Mouse (Mus musculus) brain, adult 2 months (tissue): ENCODE measurements around the gene Rnf222.

Source experiments
- DNase-seq: peaks from one replicate; pipeline ENCODE4 v3.0.0; 2011; ENCODE audit warnings: low read depth, low spot score

Rnf222 gene

DNA sequence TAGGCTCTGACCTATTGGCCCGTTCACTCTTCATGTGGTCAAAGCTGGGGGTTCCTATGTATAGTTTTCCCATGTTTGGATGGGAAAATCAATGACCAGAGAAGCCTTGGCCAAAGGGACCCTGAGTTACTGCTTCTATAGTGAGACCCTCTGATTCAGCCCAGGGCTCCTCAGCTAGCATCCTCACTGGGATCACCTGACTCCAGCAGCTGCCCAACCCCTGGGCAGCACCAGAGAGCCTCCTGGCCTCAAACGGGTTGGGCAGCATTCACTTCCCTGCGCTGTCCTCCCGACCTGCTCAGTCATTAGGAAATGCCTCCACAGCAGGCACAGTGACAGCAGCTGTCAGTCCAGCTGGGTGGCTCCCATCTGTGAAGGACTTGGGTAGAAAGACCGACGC is at the start of gene Rnf222:
Gene Rnf222, plus strand, starts transcription at position 301 of the 400 bp plus-strand sequence.
- DNase-seq = no peak

GRCm38 (mm10) chr11:68839606-68840005 is 48.7 kb upstream of the Rnf222 start:
- no peak for DNase-seq

- DNase-seq = no peak
Observed at GRCm38 (mm10) chr11:68850862-68851261, 37.5 kb upstream of the Rnf222 start.

GRCm38 (mm10) chr11:68851644-68852485 is 36.5 kb upstream of the Rnf222 start:
- DNase-seq = no peak

DNA sequence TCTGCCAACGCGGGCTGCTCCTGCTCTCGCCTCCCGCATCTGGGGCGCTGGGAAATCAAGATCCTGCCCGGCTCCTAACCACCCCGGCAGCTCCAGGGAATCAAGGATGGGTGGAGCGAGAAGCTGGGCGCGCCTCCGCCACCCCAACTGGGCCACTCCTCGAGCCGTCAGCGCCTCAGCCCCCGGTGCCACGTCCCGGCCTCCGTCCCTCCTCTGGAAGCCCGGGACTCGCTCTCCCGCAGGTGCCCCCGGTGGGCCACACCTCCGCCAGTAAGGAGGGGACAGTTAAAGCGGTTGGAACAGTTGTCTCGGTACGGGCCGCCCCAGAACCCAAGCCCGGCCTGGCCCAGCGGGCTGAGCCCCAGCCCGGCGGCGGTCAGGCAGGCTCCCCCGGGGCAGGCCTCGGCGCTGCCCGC is 35.9 kb upstream of the Rnf222 start:
- DNase-seq = peak; percentile 75

- DNase-seq = peak; percentile 99
Observed at GRCm38 (mm10) chr11:68852932-68853409, 35.4 kb upstream of the Rnf222 start.

- peak; percentile 18 for DNase-seq
Observed at GRCm38 (mm10) chr11:68853611-68854401, 34.5 kb upstream of the Rnf222 start.

DNA sequence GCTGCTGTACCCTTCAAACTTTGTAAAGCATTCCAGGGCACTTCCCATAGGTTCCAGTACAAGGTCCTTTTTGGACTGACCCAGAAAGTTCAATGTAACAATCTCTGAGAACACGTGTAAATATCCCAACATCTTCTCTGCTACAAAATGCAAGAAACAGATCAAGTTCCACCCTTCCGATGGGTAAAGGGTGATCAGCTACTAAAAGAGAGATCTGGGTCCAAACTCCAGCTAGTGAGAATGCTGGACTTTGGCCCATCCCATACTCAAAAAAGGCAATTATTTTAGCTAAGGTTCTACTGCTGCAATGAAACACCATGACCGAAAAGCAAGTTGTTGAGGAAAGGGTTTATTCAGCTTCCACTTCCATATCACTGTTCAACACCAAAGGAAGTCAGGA is 33.7 kb upstream of the Rnf222 start:
- DNase-seq = no peak

DNA sequence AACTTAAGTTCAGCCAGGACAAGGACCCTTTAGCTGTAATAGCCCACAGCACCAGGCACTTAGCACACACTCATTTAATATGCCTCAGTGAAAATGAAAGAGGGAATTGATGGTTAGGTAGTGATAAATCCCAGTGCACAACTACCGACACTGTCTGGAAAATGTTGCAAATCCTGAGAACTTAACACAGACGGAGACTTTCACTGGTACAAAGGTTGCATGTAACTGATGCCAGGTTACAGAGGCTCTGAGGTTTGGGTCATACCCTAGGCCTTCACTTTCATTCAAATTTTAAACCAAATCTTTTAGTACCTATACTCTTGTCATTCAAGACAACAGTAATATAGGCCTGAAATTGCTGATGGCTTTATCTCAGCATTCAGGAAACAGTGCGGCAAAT is 31.0 kb upstream of the Rnf222 start:
- DNase-seq = no peak

DNA sequence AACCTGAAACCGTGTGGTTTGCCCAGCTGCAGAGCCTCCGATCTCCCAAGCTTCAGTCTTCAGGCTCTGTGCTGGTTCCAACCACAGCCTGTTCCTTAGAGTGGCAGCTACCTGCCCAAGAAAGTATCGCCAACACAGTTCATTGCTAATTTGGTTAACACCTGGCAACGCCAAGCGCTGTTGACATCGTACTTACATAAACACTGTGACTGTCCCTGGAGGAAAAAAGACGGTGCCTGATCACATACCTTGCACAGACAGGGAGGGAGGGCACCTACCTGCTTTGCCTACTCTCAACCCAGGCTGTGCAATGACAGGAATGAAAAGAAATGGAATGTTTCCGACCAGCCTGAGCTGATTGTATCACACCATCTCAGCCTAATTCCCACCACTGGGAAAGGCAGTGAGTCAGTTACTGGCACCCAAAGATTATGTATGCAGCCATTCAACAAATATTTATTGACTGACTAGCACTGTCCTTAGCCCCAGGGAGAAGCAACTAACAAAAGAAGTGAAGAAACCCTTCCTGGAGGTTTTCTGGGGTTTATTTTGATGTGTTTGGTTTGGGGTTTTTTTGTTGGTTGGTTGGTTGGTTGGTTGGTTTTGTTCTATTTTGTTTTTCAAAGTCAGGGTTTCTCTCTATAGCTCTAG is 28.3 kb upstream of the Rnf222 start:
- no peak for DNase-seq

DNA sequence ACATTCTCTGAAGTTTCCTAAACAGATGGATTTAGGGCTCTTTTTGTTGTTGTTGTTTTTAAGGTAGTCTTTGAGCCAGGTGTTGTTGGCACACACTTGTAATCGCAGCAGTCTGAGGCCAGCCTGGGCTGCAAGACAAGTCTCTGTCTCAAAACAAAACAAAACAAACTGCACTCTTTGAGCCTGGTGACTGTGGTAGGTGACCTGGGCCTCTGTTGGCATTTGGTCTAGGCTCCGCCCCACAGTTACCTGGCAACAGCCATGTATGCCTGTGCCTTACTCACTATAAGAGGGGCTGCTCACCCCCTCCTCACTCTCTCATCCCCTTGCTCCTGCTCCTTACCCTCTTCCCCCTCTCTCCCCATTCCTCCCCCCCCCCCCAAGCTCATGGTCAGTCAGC is 26.1 kb upstream of the Rnf222 start:
- DNase-seq = no peak

GRCm38 (mm10) chr11:68863631-68864091 is 24.7 kb upstream of the Rnf222 start:
- DNase-seq = no peak

DNA sequence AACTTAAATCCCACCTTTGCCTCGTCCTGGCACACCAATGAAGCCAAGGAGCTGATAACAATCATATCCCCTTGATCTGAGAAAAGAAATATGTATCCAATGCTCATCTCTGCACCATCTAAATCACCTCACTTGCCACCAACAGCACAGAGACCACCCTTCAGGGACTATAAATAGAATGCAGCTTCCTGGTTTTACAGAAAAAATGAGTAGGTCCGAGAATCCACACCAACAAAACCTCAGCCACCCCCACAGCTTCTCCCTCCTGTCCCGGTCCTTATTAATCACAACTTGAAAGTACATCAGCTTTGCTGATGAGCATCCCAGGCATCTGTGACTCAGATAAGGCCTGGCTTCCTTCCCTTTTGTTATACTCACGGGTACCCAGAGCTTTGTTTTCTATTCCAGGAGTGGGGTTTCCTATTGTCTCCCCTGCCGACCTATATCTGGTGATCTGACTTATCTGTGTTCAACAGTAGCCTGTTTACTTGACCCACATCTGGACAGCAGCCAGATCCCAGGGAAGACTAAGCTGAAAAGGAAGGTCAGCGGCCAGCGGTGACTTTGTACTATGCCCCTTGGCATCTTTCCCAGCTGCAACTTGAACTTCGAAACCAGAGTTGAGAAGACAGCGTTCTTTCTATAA is 23.7 kb upstream of the Rnf222 start:
- DNase-seq = peak; percentile 35

GRCm38 (mm10) chr11:68871277-68871676 is 17.1 kb upstream of the Rnf222 start:
- DNase-seq = no peak

DNA sequence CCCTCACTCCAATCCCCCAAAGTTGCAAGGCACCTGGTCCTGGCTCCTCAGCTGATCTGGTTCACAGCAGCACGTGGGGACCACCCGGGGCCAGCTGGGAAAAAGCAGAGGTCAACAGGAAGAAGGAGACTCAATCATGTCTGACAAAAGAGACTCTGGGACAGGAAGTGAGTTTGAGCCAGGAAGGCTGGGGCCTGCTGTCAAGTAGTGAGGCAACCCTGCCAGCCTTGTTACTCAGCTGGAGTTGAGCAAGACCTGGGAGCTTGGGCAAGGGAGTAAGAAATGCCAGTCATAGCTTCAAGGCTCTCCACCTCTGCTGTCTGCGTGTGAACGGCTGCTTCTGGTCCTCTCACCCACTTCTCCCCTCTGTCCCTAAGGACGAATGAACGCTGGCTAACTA is 16.6 kb upstream of the Rnf222 start, which contains the start of gene Ndel1:
Gene Ndel1, minus strand, starts transcription at position 111 of the 400 bp plus-strand sequence.
- DNase-seq = no peak

- DNase-seq = peak; percentile 83
Observed at GRCm38 (mm10) chr11:68874841-68875240, 13.5 kb upstream of the Rnf222 start.

DNA sequence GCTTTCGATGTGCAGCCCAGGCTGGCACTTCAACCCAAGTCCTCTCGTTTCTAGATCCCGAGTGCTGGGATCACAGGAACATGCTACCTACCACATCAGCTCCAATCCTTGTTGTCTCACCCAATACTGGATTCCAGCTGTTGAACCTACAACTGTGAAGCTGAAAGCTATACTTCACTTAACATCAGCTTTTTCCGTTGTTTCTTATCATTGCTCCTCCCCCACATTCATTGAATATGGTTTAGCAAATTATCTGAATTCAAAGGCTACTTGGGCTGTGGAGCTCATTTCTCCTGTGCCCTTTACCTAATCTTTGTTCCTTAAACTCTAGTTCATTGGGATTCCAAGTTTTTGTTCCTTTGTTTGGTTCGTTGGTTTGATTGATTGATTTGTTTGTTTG is 9.5 kb upstream of the Rnf222 start:
- no peak for DNase-seq

DNA sequence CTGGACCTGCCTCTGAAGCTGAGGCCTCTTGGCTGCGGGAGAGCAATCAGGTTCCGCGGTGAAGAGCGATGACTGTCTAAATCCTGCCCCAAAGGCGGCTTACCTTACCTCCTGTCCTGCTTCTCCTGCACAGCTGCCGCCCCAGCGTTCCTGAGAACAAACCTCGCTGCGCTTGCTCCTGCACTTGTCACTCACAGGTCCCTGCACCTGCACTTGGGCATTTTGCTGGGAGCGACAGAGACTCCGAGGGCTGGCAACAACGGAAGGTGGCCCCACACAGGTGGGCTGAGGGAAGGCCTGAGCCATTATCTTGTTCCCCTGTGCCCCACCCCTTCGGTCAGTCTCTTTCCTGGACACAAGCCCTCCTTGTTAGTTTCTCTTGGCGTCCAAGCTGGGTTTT is 6.2 kb upstream of the Rnf222 start:
- no peak for DNase-seq

DNA sequence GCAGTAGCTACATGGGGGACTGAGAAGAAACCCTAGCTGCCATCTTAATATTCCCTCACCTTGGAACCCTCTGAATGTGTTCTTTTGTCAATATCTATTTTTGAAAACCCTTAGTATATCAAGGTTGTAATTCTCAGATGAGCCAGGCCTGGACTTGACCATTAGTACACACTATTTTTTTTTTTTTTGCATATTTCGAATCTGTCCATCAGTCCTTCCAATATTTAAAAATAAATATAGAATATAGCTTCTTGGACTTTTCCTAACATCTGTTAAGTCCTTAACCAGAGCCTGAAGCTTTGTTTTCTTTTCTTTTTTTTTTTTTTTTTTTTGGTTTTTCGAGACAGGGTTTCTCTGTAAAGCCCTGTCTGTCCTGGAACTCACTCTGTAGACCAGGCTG is 4.5 kb upstream of the Rnf222 start:
- DNase-seq = no peak

- no peak for DNase-seq
Observed at GRCm38 (mm10) chr11:68884368-68884767, 4.0 kb upstream of the Rnf222 start.

GRCm38 (mm10) chr11:68886091-68886490 is 2.3 kb upstream of the Rnf222 start:
- DNase-seq = no peak
